Mouse (Mus musculus): Measurements from ENCODE around the gene Csad. TPM values are rescaled to one million over a fixed set of nuclear protein-coding genes. Genes with fewer than 3 reads are reported as not detected.

Gene Csad
- polyA plus RNA-seq, 1 experiment from 2014 or later = 25.9 TPM

DNA sequence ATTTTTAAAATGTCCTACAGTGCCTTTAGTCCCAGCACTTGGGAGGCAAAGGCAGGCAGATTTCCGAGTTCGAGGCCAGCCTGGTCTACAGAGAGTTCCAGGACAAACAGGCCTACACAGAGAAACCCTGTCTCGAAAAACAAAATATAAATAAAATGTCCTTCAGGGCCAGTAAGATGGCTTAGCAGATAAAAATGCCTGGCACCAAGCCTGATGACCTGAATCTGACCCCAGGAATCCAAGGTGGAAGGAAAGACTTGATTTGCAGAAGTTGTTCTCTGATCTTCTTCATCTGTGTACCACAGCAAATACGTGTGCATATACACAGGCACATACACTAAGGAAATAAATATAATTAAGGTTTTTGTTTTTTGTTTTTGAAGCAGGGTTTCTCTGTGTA is 9.2 kb downstream of the Csad start:
- no peak for DNase-seq
- H3K4me2 ChIP-seq (ENCODE audit: low read length) = no peak overlapping the region
- 92% methylated on average over 4 of the region's 4 CpGs for WGBS
- H3K4me3 ChIP-seq (replicated peaks; ENCODE audit: low read depth, low read length) = no peak overlapping the region
- no peaks in the 10 kb centered on the region for H3K9me3 ChIP-seq (ENCODE audit: control insufficient read depth, low read length)
- ATAC-seq (ENCODE audit: low FRiP score, low TSS enrichment) = no peak
- no peaks in the 10 kb centered on the region for H3K4me1 ChIP-seq (ENCODE audit: control insufficient read depth, insufficient read depth, low read length)
- no peak overlapping the region for H3K9ac ChIP-seq (replicated peaks; ENCODE audit: low read length)
- H3K27ac ChIP-seq (replicated peaks; ENCODE audit: low read depth, low read length) = no peak overlapping the region
- no peaks in the 10 kb centered on the region for H3K36me3 ChIP-seq (ENCODE audit: control insufficient read depth, insufficient read depth, low read length)
- no peaks in the 10 kb centered on the region for H3K27me3 ChIP-seq (ENCODE audit: control insufficient read depth, insufficient read depth, low read length)

DNA sequence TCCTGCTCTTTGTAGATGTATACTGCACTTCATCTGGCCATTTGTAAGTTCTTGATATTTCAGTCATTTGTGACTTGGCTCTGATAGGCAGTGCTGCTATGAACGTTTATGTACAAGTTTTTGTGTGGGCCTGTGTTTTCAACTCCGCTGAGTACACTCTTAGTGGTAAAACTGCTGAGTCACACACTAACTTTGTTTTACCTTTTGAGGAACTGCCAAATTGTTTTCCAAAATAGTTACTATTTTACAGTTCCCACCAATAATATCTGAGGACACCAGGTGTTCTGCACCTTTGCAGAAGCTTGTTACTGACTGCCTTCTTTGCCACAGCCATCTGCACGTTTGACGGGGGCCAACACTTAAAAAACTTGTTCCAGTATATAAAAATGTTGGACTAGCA is 10.1 kb downstream of the Csad start:
- no peak for DNase-seq
- no peaks in the 10 kb centered on the region for H3K27me3 ChIP-seq (ENCODE audit: control insufficient read depth, insufficient read depth, low read length)
- H3K4me1 ChIP-seq (ENCODE audit: control insufficient read depth, insufficient read depth, low read length) = no peaks in the 10 kb centered on the region
- 87% methylated on average over 4 of the region's 4 CpGs for WGBS
- ATAC-seq (ENCODE audit: low FRiP score, low TSS enrichment) = no peak
- H3K4me3 ChIP-seq (replicated peaks; ENCODE audit: low read depth, low read length) = no peak overlapping the region
- H3K4me2 ChIP-seq (ENCODE audit: low read length) = no peak overlapping the region
- no peak overlapping the region for H3K27ac ChIP-seq (replicated peaks; ENCODE audit: low read depth, low read length)
- H3K9ac ChIP-seq (replicated peaks; ENCODE audit: low read length) = no peak overlapping the region
- H3K9me3 ChIP-seq (ENCODE audit: control insufficient read depth, low read length) = no peaks in the 10 kb centered on the region
- no peaks in the 10 kb centered on the region for H3K36me3 ChIP-seq (ENCODE audit: control insufficient read depth, insufficient read depth, low read length)

DNA sequence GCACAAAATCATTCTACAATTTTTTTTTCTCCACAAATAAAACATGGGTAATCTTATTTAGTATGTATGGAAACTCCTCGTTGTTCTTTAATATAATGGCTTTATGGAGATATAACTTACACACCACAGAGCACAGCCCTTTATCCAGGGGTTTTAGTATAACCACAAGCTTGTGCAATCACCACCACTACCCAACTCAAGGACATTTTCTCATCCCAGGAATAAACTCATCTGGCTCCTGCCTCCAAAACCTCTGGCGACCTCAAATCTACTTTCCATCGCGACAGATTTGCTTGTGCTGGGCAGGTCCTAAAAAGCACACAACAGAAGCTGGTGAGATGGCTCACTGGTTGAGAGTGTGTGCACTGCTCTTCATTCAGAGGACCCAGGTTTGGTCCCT is 10.9 kb downstream of the Csad start:
- Histone ChIP-seq H3K9me3 (ENCODE audit: control insufficient read depth, low read length) (no peaks in the 10 kb centered on the region), H3K27ac (replicated peaks; ENCODE audit: low read depth, low read length) (no peak overlapping the region), H3K27me3 (ENCODE audit: control insufficient read depth, insufficient read depth, low read length) (no peaks in the 10 kb centered on the region), H3K36me3 (ENCODE audit: control insufficient read depth, insufficient read depth, low read length) (no peaks in the 10 kb centered on the region), H3K4me2 (ENCODE audit: low read length) (no peak overlapping the region), H3K9ac (replicated peaks; ENCODE audit: low read length) (no peak overlapping the region), H3K4me1 (ENCODE audit: control insufficient read depth, insufficient read depth, low read length) (no peaks in the 10 kb centered on the region), H3K4me3 (replicated peaks; ENCODE audit: low read depth, low read length) (no peak overlapping the region)
- 90% methylated on average over 4 of the region's 4 CpGs for WGBS
- ATAC-seq (ENCODE audit: low FRiP score, low TSS enrichment) (no peak), DNase-seq (no peak)

DNA sequence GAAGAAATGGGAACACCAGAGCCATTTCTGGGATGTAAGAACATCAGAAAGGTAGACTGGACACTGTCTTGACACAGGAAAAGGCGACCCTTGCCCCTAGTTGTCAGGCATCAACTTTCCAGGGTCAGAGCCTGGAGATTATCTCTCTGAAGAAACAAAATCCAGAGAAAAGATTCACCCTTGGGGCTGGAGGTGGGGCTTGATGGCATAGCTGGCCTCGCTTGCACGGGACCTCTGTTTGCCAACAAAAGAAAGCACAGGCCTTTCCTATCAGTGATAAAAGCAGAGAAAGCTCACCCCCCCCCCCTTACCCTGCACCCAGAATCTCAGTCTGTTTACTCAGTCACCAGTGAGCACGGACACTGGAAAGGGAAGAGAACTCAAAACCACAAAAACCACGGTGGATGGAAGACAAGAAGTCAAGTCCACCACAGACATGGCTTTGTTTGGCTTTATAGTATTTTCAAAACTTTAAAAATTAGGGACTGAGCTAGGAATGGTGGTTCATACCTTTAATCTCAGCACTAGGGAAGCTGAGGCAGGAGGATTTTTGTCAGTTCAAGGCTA is 11.6 kb downstream of the Csad start:
- ATAC-seq (ENCODE audit: low FRiP score, low TSS enrichment) = no peak

GRCm38 (mm10) chr15:102192271-102192812 is 12.2 kb downstream of the Csad start:
- Histone ChIP-seq H3K4me2 (ENCODE audit: low read length) (no peak overlapping the region), H3K9me3 (ENCODE audit: control insufficient read depth, low read length) (no peaks in the 10 kb centered on the region), H3K9ac (replicated peaks; ENCODE audit: low read length) (no peak overlapping the region), H3K4me1 (ENCODE audit: control insufficient read depth, insufficient read depth, low read length) (no peaks in the 10 kb centered on the region), H3K4me3 (replicated peaks; ENCODE audit: low read depth, low read length) (no peak overlapping the region), H3K27me3 (ENCODE audit: control insufficient read depth, insufficient read depth, low read length) (no peaks in the 10 kb centered on the region), H3K36me3 (ENCODE audit: control insufficient read depth, insufficient read depth, low read length) (no peaks in the 10 kb centered on the region), H3K27ac (replicated peaks; ENCODE audit: low read depth, low read length) (no peak overlapping the region)
- 75% methylated on average over 7 of the region's 7 CpGs for WGBS
- no peak for ATAC-seq (ENCODE audit: low FRiP score, low TSS enrichment)
- DNase-seq = no peak

More for the DNA sequence above, 11.6 kb downstream of the Csad start:
- Histone ChIP-seq H3K27me3 (ENCODE audit: control insufficient read depth, insufficient read depth, low read length) (no peaks in the 10 kb centered on the region), H3K4me1 (ENCODE audit: control insufficient read depth, insufficient read depth, low read length) (no peaks in the 10 kb centered on the region), H3K9ac (replicated peaks; ENCODE audit: low read length) (no peak overlapping the region), H3K4me3 (replicated peaks; ENCODE audit: low read depth, low read length) (no peak overlapping the region), H3K9me3 (ENCODE audit: control insufficient read depth, low read length) (no peaks in the 10 kb centered on the region), H3K4me2 (ENCODE audit: low read length) (no peak overlapping the region), H3K27ac (replicated peaks; ENCODE audit: low read depth, low read length) (no peak overlapping the region), H3K36me3 (ENCODE audit: control insufficient read depth, insufficient read depth, low read length) (no peaks in the 10 kb centered on the region)
- 61% methylated on average over 5 of the region's 5 CpGs for WGBS
- DNase-seq = no peak

DNA sequence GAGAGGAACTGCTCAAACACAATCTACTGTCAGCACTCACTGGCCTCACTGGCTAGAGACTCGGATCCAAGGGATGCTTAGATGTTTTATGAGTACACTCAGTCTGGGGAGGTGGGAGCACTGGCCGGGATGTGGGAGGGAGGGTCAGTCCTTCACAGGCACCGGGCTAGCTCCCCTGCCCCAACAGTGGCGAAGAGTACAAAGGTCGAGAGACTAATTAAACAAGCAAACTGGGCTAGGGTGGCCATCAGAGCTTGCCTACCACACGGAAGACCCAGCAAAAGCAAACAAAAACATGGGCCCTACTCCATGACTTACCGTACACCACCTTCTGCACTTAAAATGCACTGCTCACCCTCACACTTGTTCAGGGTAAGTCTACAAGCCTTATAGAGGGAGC is 12.8 kb downstream of the Csad start:
- 81% methylated on average over 7 of the region's 7 CpGs for WGBS
- no peaks in the 10 kb centered on the region for H3K4me1 ChIP-seq (ENCODE audit: control insufficient read depth, insufficient read depth, low read length)
- H3K27me3 ChIP-seq (ENCODE audit: control insufficient read depth, insufficient read depth, low read length) = no peaks in the 10 kb centered on the region
- H3K4me3 ChIP-seq (replicated peaks; ENCODE audit: low read depth, low read length) = no peak overlapping the region
- DNase-seq (no peak), ATAC-seq (ENCODE audit: low FRiP score, low TSS enrichment) (no peak)
- no peak overlapping the region for H3K9ac ChIP-seq (replicated peaks; ENCODE audit: low read length)
- H3K9me3 ChIP-seq (ENCODE audit: control insufficient read depth, low read length) = no peaks in the 10 kb centered on the region
- H3K27ac ChIP-seq (replicated peaks; ENCODE audit: low read depth, low read length) = no peak overlapping the region
- H3K4me2 ChIP-seq (ENCODE audit: low read length) = no peak overlapping the region
- no peaks in the 10 kb centered on the region for H3K36me3 ChIP-seq (ENCODE audit: control insufficient read depth, insufficient read depth, low read length)

DNA sequence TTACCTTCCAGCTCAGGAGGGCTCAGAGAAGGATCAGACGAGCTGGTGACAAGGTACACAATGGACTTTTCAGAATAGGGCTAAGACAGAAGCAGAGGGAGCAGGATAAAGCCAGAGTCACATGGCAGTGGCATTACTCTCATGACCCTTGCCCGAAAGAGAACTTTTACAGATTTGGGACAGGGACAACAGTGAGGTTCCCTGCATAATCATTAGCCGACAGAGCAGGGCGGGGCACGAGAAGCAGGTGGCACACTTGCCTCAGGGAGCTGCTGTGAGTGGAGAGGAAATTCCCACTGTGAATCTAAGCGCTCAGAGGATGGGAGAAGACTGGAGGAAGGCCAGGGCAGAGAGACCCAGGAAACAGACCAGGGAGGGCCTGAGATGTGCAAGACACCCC is 15.6 kb downstream of the Csad start:
- Histone ChIP-seq H3K27ac (replicated peaks; ENCODE audit: low read depth, low read length) (no peak overlapping the region), H3K36me3 (ENCODE audit: control insufficient read depth, insufficient read depth, low read length) (0 out of 2 replicates have a peak, but pooled peaks cover 8% of the 10 kb centered on the region), H3K27me3 (ENCODE audit: control insufficient read depth, insufficient read depth, low read length) (no peaks in the 10 kb centered on the region), H3K4me2 (ENCODE audit: low read length) (no peak overlapping the region), H3K4me1 (ENCODE audit: control insufficient read depth, insufficient read depth, low read length) (no peaks in the 10 kb centered on the region), H3K4me3 (replicated peaks; ENCODE audit: low read depth, low read length) (no peak overlapping the region), H3K9me3 (ENCODE audit: control insufficient read depth, low read length) (no peaks in the 10 kb centered on the region), H3K9ac (replicated peaks; ENCODE audit: low read length) (no peak overlapping the region)
- no peak for ATAC-seq (ENCODE audit: low FRiP score, low TSS enrichment)
- 57% methylated on average over 6 of the region's 6 CpGs for WGBS
- no peak for DNase-seq

GRCm38 (mm10) chr15:102188096-102188495 is 16.4 kb downstream of the Csad start:
- WGBS = 95% methylated on average over 10 of the region's 10 CpGs
- no peak overlapping the region for H3K27ac ChIP-seq (replicated peaks; ENCODE audit: low read depth, low read length)
- ATAC-seq (ENCODE audit: low FRiP score, low TSS enrichment) (no peak), DNase-seq (no peak)
- no peaks in the 10 kb centered on the region for H3K4me1 ChIP-seq (ENCODE audit: control insufficient read depth, insufficient read depth, low read length)
- no peak overlapping the region for H3K4me3 ChIP-seq (replicated peaks; ENCODE audit: low read depth, low read length)
- H3K9ac ChIP-seq (replicated peaks; ENCODE audit: low read length) = no peak overlapping the region
- H3K9me3 ChIP-seq (ENCODE audit: control insufficient read depth, low read length) = no peaks in the 10 kb centered on the region
- no peak overlapping the region for H3K4me2 ChIP-seq (ENCODE audit: low read length)
- H3K27me3 ChIP-seq (ENCODE audit: control insufficient read depth, insufficient read depth, low read length) = no peaks in the 10 kb centered on the region
- H3K36me3 ChIP-seq (ENCODE audit: control insufficient read depth, insufficient read depth, low read length) = 0 out of 2 replicates have a peak, but pooled peaks cover 8% of the 10 kb centered on the region

DNA sequence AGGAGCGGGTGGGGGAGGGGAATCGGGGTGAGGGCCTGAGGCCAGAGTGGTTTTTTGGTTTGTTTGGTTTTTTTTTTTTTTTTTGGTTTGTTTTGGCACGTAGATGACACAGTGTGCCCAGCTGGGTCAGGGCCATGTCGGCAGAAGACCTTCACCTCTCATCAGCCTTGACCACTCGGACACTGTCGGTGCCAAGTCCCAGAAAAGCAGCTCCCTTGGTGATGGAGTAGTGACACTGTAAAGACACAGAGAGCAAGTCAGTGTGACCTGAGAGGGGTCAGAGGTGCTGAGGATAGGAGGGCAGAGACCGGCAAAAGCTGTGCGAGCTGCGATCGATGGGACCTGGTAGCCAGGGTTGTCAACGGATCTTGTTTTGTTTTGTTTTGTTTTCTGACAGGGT is 18.3 kb downstream of the Csad start:
- Histone ChIP-seq H3K27ac (replicated peaks; ENCODE audit: low read depth, low read length) (no peak overlapping the region), H3K27me3 (ENCODE audit: control insufficient read depth, insufficient read depth, low read length) (no peaks in the 10 kb centered on the region), H3K4me2 (ENCODE audit: low read length) (no peak overlapping the region), H3K4me3 (replicated peaks; ENCODE audit: low read depth, low read length) (no peak overlapping the region), H3K36me3 (ENCODE audit: control insufficient read depth, insufficient read depth, low read length) (0 out of 2 replicates have a peak, but pooled peaks cover 8% of the 10 kb centered on the region), H3K4me1 (ENCODE audit: control insufficient read depth, insufficient read depth, low read length) (no peaks in the 10 kb centered on the region), H3K9me3 (ENCODE audit: control insufficient read depth, low read length) (no peaks in the 10 kb centered on the region), H3K9ac (replicated peaks; ENCODE audit: low read length) (no peak overlapping the region)
- ATAC-seq (ENCODE audit: low FRiP score, low TSS enrichment) (no peak), DNase-seq (no peak)
- WGBS = 84% methylated on average over 11 of the region's 11 CpGs
